Mouse (Mus musculus) embryonic facial prominence, embryonic 10.5 days (tissue): ENCODE measurements around the gene Gm10310. TPM values are rescaled to one million over a fixed set of nuclear protein-coding genes. Genes with fewer than 3 reads are reported as not detected.
"Not testable (repeated sequence)": the region's sequence is repeated elsewhere in the genome, so short reads cannot be mapped to it uniquely, and the experiment has no call there.

Experiments
- DNase-seq: peaks from one replicate; pipeline ENCODE4 v3.0.0-alpha.2; 2017; ENCODE audit warnings: low spot score
- H3K27ac ChIP-seq: fragments of 300-500 bp; sonication (generic); replicated peaks from 2 replicates; pipeline ENCODE4 v1.5.1; 2016; ENCODE audit warnings: mild to moderate bottlenecking
- H3K27me3 ChIP-seq: fragments of 300-500 bp; sonication (generic); replicated peaks from 2 replicates; pipeline ENCODE4 v1.6.1; 2016; ENCODE audit warnings: low read depth, mild to moderate bottlenecking; ENCODE audit not compliant: poor library complexity, severe bottlenecking
- H3K36me3 ChIP-seq: fragments of 300-500 bp; sonication (generic); replicated peaks from 2 replicates; pipeline ENCODE4 v1.6.1; 2016; ENCODE audit warnings: mild to moderate bottlenecking, moderate library complexity
- H3K4me1 ChIP-seq: fragments of 300-500 bp; sonication (generic); 2 replicates; pipeline ENCODE4 v1.6.1; 2016
- H3K4me3 ChIP-seq: fragments of 300-500 bp; sonication (generic); 2 replicates; pipeline ENCODE4 v1.5.1; 2016; ENCODE audit warnings: mild to moderate bottlenecking, moderate library complexity
- H3K9me3 ChIP-seq: fragments of 300-500 bp; sonication (generic); 2 replicates; pipeline ENCODE4 v1.6.1; 2016; ENCODE audit warnings: mild to moderate bottlenecking
- WGBS: fragments of 180-500 bp; shearing (Covaris S2); methylation state at CpG from one replicate; pipeline ENCODE4 v1.1.7; 2016; 5-methylcytosine and 5-hydroxymethylcytosine counted together
- polyA plus RNA-seq: library from polyadenylated mRNA; unstranded; fragments of >200 nt; fragmentation: Nextera tagmentation; extraction: Ambion mirVana; gene quantifications from 2 replicates; pipeline ENCODE4 v1.2.1, GENCODE M21; 2016

Gm10310 gene
- polyA plus RNA-seq: not detected in 2 replicates

DNA sequence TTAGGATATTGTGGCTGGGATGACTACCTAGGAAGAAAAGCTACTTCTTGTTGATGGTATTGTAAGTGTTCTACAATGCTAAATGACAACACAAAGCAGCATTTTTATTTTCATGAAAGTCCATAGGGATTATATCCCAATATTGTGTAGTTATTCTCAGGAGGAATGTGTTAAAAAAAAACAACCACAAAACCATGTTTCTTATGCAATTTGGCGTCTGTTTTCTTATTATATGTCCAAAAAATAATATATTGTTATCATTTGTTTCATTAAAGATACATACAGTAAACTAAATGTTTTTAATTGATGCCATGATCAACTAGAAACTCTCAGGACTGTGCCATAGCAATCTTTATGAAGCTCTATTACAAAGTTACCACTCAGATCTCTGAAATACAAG lies at the start of gene Gm10310:
Gm10310 (minus strand) TSS at position 101 of the 400 bp plus-strand sequence.
- not testable (repeated sequence) for H3K27ac ChIP-seq, H3K36me3 ChIP-seq, H3K4me3 ChIP-seq, H3K4me1 ChIP-seq, DNase-seq, H3K9me3 ChIP-seq, H3K27me3 ChIP-seq
- no CpG with 5 or more reads among the region's 1 CpGs for WGBS

DNA sequence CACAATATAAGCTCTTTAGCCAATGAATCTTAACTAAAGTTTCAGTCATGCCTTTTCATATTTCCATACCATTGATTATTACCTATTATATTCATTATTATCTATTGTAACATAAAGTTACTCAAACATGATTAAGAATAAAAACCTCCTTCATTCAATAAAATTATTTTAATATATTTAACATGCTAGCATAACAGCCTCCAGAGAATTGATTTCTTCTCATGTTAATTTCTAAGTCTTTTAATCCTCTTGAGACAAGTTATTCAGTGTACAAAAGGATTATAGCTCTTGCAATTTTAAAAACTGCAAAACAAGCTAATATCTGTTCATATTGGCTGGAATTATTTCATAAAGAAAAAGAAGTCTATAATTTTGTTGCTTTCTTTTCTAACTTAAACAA lies 45.2 kb upstream of the Gm10310 start, which contains the start of gene Olfr821:
Olfr821 (plus strand) TSS at position 301 of the 400 bp plus-strand sequence.
- H3K9me3 ChIP-seq: no peaks in the 10 kb centered on the region
- DNase-seq: no peak
- no peak within 1 kb of the TSS for H3K4me3 ChIP-seq
- H3K4me1 ChIP-seq: no peaks in the 10 kb centered on the region
- no peak within 1 kb of the TSS for H3K27ac ChIP-seq
- H3K36me3 ChIP-seq: no peaks in the 10 kb centered on the region
- H3K27me3 ChIP-seq: no peaks in the 10 kb centered on the region

DNA sequence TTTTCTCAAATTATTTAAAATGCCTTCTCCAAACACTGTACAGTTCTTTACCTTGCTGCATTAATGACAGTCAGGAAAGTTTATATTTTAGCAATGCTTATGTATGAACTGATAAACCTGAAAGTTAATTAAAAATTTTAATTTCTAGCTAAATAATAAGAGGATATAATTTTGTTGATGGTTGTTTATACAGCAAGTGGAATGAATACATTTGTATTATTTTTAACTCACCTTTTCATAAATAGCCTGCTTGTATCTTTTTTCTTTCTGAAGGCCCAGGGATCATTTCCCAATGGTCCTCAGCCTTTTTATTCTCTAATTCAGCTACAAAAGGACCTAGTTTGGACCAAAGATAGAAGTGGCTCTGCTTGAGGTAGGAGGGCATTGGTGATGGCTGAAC lies 27.5 kb upstream of the Gm10310 start, which contains the start of gene Olfr820:
Olfr820 (plus strand) TSS at position 301 of the 400 bp plus-strand sequence.
- DNase-seq: no peak
- Histone ChIP-seq H3K27me3 (no peaks in the 10 kb centered on the region), H3K27ac (no peak within 1 kb of the TSS), H3K4me3 (no peak within 1 kb of the TSS), H3K36me3 (no peaks in the 10 kb centered on the region), H3K9me3 (no peaks in the 10 kb centered on the region), H3K4me1 (no peaks in the 10 kb centered on the region)

DNA sequence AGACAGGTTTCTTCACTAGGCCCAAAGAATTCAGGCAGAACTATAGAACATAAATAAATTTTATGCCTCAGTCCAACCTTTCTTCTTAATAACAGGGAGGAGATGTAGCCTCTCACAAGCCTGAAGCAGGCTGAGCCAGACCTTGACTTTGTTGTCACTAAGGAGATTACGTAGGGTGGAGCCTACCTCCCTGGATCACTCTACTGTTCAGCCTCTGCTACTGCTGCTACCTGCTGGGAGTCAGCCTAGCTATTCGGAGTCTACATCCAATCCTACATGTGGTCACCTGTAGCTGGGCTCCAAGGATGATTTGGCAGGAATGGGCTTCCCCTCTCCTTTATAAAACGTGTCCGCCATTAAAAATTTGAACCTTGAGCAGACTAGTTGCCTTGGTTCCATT lies 20.5 kb upstream of the Gm10310 start:
- not testable (repeated sequence) for DNase-seq, H3K4me3 ChIP-seq, H3K9me3 ChIP-seq, H3K36me3 ChIP-seq, H3K27me3 ChIP-seq, H3K4me1 ChIP-seq, H3K27ac ChIP-seq
- WGBS: 89% methylated on average over 4 of the region's 4 CpGs

DNA sequence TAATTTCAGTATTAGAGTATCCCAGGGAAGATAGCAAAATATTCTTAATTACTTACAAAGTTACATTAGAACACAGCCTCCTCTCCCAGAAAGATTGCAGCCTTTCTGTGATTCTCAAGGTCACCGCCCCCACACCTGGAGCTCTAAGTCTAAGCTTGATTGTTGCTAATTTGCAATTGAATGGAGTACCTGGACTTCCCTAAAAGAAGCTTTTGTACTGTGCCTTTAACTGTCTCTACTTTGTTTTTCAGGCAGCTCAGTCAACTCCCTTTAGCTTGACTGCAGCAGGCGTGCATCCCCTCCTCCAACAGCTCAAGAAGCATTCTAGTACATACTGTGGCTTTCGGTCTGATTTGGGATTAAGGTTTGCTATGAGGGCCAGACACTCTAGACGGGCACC lies 19.2 kb upstream of the Gm10310 start:
- H3K27me3 ChIP-seq, H3K27ac ChIP-seq, DNase-seq, H3K9me3 ChIP-seq, H3K4me3 ChIP-seq, H3K36me3 ChIP-seq, H3K4me1 ChIP-seq: not testable (repeated sequence)
- WGBS: 87% methylated on average over 4 of the region's 4 CpGs

DNA sequence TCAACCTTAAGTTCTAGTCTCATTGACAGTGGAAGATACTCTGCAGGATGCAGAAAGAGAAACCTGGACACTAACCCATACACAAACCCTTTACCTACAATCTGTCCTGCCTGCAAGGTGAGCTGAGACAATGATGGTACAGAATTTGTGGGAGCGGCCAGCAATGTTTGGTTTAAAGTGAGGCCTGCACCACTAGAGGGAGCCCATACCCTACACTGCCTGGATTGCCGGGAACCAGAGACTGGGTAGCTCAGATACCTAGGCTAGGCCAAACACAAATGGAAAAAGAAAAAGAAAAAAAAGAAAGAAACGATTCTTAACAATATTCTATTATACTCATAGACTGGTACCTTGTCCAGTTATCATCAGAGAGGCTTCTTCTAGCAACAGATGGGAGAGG lies 3.0 kb downstream of the Gm10310 start:
- H3K36me3 ChIP-seq, DNase-seq, H3K4me1 ChIP-seq, H3K9me3 ChIP-seq, H3K27ac ChIP-seq, H3K4me3 ChIP-seq, H3K27me3 ChIP-seq: not testable (repeated sequence)
- WGBS: no CpG with 5 or more reads among the region's 3 CpGs

DNA sequence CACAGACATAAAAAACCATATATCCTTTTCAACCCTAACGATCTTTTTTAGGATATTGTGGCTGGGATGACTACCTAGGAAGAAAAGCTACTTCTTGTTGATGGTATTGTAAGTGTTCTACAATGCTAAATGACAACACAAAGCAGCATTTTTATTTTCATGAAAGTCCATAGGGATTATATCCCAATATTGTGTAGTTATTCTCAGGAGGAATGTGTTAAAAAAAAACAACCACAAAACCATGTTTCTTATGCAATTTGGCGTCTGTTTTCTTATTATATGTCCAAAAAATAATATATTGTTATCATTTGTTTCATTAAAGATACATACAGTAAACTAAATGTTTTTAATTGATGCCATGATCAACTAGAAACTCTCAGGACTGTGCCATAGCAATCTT lies 8.8 kb downstream of the Gm10310 start, which contains the start of gene Olfr247:
Olfr247 (minus strand) TSS at position 101 of the 400 bp plus-strand sequence.
- WGBS: no CpG with 5 or more reads among the region's 2 CpGs
- not testable (repeated sequence) for DNase-seq, H3K27me3 ChIP-seq, H3K9me3 ChIP-seq, H3K4me3 ChIP-seq, H3K36me3 ChIP-seq, H3K27ac ChIP-seq, H3K4me1 ChIP-seq

DNA sequence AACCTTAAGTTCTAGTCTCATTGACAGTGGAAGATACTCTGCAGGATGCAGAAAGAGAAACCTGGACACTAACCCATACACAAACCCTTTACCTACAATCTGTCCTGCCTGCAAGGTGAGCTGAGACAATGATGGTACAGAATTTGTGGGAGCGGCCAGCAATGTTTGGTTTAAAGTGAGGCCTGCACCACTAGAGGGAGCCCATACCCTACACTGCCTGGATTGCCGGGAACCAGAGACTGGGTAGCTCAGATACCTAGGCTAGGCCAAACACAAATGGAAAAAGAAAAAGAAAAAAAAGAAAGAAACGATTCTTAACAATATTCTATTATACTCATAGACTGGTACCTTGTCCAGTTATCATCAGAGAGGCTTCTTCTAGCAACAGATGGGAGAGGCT lies 11.9 kb downstream of the Gm10310 start:
- not testable (repeated sequence) for H3K27me3 ChIP-seq, H3K4me1 ChIP-seq, H3K27ac ChIP-seq, H3K4me3 ChIP-seq, H3K36me3 ChIP-seq, DNase-seq, H3K9me3 ChIP-seq
- WGBS: no CpG with 5 or more reads among the region's 3 CpGs

DNA sequence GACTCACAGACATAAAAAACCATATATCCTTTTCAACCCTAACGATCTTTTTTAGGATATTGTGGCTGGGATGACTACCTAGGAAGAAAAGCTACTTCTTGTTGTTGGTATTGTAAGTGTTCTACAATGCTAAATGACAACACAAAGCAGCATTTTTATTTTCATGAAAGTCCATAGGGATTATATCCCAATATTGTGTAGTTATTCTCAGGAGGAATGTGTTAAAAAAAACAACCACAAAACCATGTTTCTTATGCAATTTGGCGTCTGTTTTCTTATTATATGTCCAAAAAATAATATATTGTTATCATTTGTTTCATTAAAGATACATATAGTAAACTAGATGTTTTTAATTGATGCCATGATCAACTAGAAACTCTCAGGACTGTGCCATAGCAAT lies 17.7 kb downstream of the Gm10310 start, which contains the start of gene Olfr819:
Olfr819 (minus strand) TSS at position 101 of the 400 bp plus-strand sequence.
- H3K4me3 ChIP-seq, H3K4me1 ChIP-seq, H3K9me3 ChIP-seq, H3K36me3 ChIP-seq, DNase-seq, H3K27me3 ChIP-seq, H3K27ac ChIP-seq: not testable (repeated sequence)
- WGBS: 87% methylated on average over 2 of the region's 2 CpGs

DNA sequence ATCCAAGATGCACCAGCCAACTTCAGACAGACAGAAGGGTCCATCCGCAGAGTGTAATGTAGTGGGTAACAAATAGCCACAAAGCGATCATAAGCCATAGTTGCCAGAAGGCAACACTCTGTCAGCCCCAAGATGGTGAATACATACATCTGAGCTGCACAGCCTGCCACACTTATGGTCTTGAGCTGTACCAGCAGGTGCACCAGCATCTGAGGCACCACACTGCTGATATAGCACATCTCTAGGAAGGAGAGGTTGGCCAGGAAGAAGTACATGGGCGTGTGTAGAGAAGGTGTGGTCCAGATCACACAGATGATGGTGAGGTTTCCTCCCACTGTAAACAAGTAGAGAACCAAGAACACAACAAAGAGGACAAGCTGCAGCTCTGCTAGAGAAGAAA lies 18.6 kb downstream of the Gm10310 start:
- H3K4me1 ChIP-seq, H3K27me3 ChIP-seq, H3K27ac ChIP-seq, H3K36me3 ChIP-seq, H3K9me3 ChIP-seq, H3K4me3 ChIP-seq, DNase-seq: not testable (repeated sequence)
- 92% methylated on average over 2 of the region's 3 CpGs for WGBS

DNA sequence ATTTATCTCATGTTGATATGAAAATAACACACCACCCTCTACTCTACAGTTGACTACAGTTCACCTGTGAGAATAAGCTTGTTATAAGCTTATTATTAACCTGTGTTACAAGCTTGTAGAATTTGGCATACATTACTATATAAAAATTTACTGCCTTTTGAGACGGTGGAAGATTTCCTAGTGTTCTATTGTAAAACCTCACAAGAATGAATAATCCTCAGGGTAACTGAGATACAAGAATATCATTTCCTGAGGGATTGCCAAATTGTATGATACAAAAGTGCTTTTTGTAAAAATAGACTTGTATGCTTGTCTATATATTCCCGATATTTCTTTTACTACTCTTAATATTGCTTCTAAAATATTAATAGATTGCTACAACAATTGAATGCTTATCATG lies 35.9 kb downstream of the Gm10310 start, which contains the start of gene Olfr818:
Olfr818 (minus strand) TSS at position 101 of the 400 bp plus-strand sequence.
- no peak for DNase-seq
- Histone ChIP-seq H3K36me3 (no peaks in the 10 kb centered on the region), H3K4me3 (no peak within 1 kb of the TSS), H3K27me3 (no peaks in the 10 kb centered on the region), H3K27ac (no peak within 1 kb of the TSS), H3K9me3 (no peaks in the 10 kb centered on the region), H3K4me1 (no peaks in the 10 kb centered on the region)
- WGBS: 92% methylated on average over 2 of the region's 2 CpGs
